Mouse (Mus musculus): ENCODE results near the gene Rab26. TPM values are rescaled to one million over a fixed set of nuclear protein-coding genes. Genes with fewer than 3 reads are reported as not detected.

The Rab26 gene
- polyA plus RNA-seq, 1 experiment from 2014 or later: 1.9 TPM

DNA sequence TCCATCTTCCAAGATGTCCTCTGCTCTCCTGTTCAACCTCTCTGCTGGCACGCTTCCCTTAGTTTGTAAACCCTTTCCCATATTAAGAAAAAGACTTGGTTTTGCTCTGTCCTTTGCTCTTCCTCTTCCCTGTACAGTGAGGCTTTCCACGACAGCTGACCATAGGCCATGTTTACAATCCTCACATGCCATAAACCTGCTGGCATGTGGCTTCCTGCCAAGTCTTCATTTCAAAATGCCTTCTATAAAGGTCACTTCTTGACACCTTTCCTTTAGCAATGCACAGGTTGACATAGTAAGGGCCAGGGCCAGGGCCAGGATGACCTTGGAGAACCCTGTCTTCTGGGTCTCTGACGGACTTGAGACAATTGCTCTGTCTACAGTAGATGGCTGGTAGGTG is 12.2 kb upstream of the Rab26 start:
- no peaks in the 10 kb centered on the region for H3K9me3 ChIP-seq (ENCODE audit: control insufficient read depth, low read length)
- ATAC-seq (ENCODE audit: insufficient number of reproducible peaks, insufficient read depth, low FRiP score, low read depth): no peak
- peaks cover 7 to 14% of the 10 kb centered on the region in 2 experiments for H3K4me1 ChIP-seq (ENCODE audit: control insufficient read depth in 2 of 2, insufficient read depth in 2 of 2, low read length in 2 of 2)
- H3K27me3 ChIP-seq (ENCODE audit: control insufficient read depth, insufficient read depth, low read length): no peaks in the 10 kb centered on the region
- 75% methylated on average over 3 of the region's 3 CpGs for WGBS
- no peak overlapping the region for H3K9ac ChIP-seq (ENCODE audit: low read length)
- no peaks in the 10 kb centered on the region for H3K36me3 ChIP-seq (ENCODE audit: control insufficient read depth, insufficient read depth, low read length)
- H3K27ac ChIP-seq (replicated peaks in 1 of 2; ENCODE audit: control insufficient read depth in 1 of 2, insufficient read depth in 1 of 2, low read depth in 2 of 2, low read length in 2 of 2): no peak overlapping the region
- no peak overlapping the region for H3K4me3 ChIP-seq (ENCODE audit: control insufficient read depth in 1 of 2, insufficient read depth in 1 of 2, low read depth in 1 of 2, low read length in 2 of 2)
- H3K4me2 ChIP-seq (ENCODE audit: low read length): no peak overlapping the region

DNA sequence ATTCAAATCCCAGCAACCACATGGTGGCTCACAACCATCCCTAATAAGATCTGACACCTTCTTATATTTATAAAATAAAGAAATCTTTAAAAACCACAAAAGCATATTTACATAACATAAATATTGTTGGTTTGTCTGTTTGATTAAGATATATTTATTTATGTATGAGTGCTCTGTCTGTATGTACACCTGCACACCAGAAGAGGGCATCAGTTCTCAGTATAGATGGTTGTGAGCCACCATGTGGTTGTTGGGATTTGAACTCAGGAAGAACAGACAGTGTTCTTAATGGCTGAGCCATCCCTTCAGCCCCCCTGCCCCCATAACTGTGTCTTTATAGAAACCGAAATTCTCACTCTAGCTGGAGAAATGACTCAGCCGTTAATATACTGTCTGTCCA is 11.2 kb upstream of the Rab26 start:
- Histone ChIP-seq H3K4me2 (ENCODE audit: low read length) (no peak overlapping the region), H3K36me3 (ENCODE audit: control insufficient read depth, insufficient read depth, low read length) (no peaks in the 10 kb centered on the region), H3K27me3 (ENCODE audit: control insufficient read depth, insufficient read depth, low read length) (no peaks in the 10 kb centered on the region), H3K4me3 (ENCODE audit: control insufficient read depth in 1 of 2, insufficient read depth in 1 of 2, low read depth in 1 of 2, low read length in 2 of 2) (no peak overlapping the region), H3K9ac (ENCODE audit: low read length) (no peak overlapping the region), H3K9me3 (ENCODE audit: control insufficient read depth, low read length) (no peaks in the 10 kb centered on the region), H3K4me1 (ENCODE audit: control insufficient read depth in 2 of 2, insufficient read depth in 2 of 2, low read length in 2 of 2) (peaks cover 2 to 8% of the 10 kb centered on the region in 2 experiments; a peak in 1 of 4 replicates), H3K27ac (replicated peaks in 1 of 2; ENCODE audit: control insufficient read depth in 1 of 2, insufficient read depth in 1 of 2, low read depth in 2 of 2, low read length in 2 of 2) (no peak overlapping the region)
- no peak for ATAC-seq (ENCODE audit: insufficient number of reproducible peaks, insufficient read depth, low FRiP score, low read depth)
- WGBS: 86% methylated on average over 2 of the region's 2 CpGs

DNA sequence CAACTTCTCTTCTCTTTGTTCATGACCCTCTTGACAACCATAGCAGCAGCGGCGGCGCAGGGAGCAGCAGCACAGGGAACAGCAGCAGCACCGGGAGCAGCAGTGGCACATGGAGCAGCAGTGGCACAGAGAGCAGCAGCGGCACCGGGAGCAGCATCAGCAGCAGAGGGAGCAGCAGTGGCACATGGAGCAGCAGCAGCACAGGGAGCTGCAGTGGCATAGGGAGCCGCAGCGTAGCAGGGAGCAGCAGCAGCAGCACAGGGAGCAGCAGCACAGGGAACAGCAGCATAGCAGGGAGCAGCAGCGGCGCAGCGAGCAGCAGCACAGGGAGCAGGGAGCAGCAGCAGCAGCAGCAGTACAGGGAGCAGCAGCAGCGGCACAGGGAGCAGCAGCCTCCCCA is 10.6 kb upstream of the Rab26 start:
- no peaks in the 10 kb centered on the region for H3K27me3 ChIP-seq (ENCODE audit: control insufficient read depth, insufficient read depth, low read length)
- H3K27ac ChIP-seq (replicated peaks in 1 of 2; ENCODE audit: control insufficient read depth in 1 of 2, insufficient read depth in 1 of 2, low read depth in 2 of 2, low read length in 2 of 2): no peak overlapping the region
- H3K9me3 ChIP-seq (ENCODE audit: control insufficient read depth, low read length): no peaks in the 10 kb centered on the region
- H3K9ac ChIP-seq (ENCODE audit: low read length): no peak overlapping the region
- H3K4me1 ChIP-seq (ENCODE audit: control insufficient read depth in 2 of 2, insufficient read depth in 2 of 2, low read length in 2 of 2): peaks cover 2 to 8% of the 10 kb centered on the region in 2 experiments; a peak in 1 of 4 replicates
- 17% methylated on average over 12 of the region's 12 CpGs for WGBS
- H3K4me3 ChIP-seq (ENCODE audit: control insufficient read depth in 1 of 2, insufficient read depth in 1 of 2, low read depth in 1 of 2, low read length in 2 of 2): no peak overlapping the region
- ATAC-seq (ENCODE audit: insufficient number of reproducible peaks, insufficient read depth, low FRiP score, low read depth): no peak
- H3K4me2 ChIP-seq (ENCODE audit: low read length): peak overlapping the region; percentile 24
- no peaks in the 10 kb centered on the region for H3K36me3 ChIP-seq (ENCODE audit: control insufficient read depth, insufficient read depth, low read length)

DNA sequence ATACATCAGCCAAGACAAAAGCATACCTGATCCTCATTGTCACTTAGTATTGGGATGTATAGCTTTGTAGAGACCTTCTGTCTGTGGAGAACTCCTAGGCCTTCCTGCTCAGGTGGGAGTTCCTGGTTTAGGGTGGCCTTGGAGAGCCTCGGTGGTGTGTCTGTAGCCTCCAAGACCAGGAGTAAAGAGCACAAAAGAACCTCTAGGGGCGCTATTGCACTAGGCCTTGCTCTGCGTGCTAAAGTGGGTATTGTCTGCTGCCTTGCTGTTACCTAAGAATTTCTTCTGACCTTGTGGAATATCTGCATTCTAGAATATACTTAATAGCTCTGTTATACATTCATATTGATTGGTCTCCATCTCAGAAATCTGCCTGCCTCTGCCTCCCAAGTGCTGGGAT is 6.4 kb upstream of the Rab26 start:
- H3K36me3 ChIP-seq (ENCODE audit: control insufficient read depth, insufficient read depth, low read length): no peaks in the 10 kb centered on the region
- no peaks in the 10 kb centered on the region; a peak in 1 of 4 replicates for H3K4me1 ChIP-seq (ENCODE audit: control insufficient read depth in 2 of 2, insufficient read depth in 2 of 2, low read length in 2 of 2)
- no peaks in the 10 kb centered on the region for H3K9me3 ChIP-seq (ENCODE audit: control insufficient read depth, low read length)
- no peaks in the 10 kb centered on the region for H3K27me3 ChIP-seq (ENCODE audit: control insufficient read depth, insufficient read depth, low read length)
- 15% methylated on average over 3 of the region's 3 CpGs for WGBS
- no peak overlapping the region for H3K4me3 ChIP-seq (ENCODE audit: control insufficient read depth in 1 of 2, insufficient read depth in 1 of 2, low read depth in 1 of 2, low read length in 2 of 2)
- no peak overlapping the region for H3K4me2 ChIP-seq (ENCODE audit: low read length)
- no peak overlapping the region for H3K9ac ChIP-seq (ENCODE audit: low read length)
- no peak for ATAC-seq (ENCODE audit: insufficient number of reproducible peaks, insufficient read depth, low FRiP score, low read depth)
- H3K27ac ChIP-seq (replicated peaks in 1 of 2; ENCODE audit: control insufficient read depth in 1 of 2, insufficient read depth in 1 of 2, low read depth in 2 of 2, low read length in 2 of 2): no peak overlapping the region

DNA sequence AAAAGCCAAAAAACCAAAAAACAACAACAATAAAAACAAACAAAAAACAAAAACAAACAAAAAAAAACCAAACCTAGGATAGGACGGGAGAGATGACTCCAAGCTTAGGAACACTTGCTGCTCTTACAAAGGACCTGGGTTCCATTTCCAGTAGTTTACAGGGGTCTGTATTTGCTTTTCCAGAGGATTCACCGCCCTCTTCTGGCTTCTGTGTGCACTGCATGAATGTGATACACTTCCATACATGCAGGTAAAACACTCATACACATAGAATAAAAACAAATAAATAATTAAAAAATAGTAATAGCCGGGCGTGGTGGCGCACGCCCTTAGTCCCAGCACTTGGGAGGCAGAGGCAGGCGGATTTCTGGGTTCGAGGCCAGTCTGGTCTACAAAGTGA is 4.9 kb upstream of the Rab26 start:
- Histone ChIP-seq H3K4me1 (ENCODE audit: control insufficient read depth in 2 of 2, insufficient read depth in 2 of 2, low read length in 2 of 2) (no peaks in the 10 kb centered on the region; a peak in 1 of 4 replicates), H3K27me3 (ENCODE audit: control insufficient read depth, insufficient read depth, low read length) (no peaks in the 10 kb centered on the region), H3K36me3 (ENCODE audit: control insufficient read depth, insufficient read depth, low read length) (no peaks in the 10 kb centered on the region), H3K9me3 (ENCODE audit: control insufficient read depth, low read length) (no peaks in the 10 kb centered on the region), H3K27ac (replicated peaks in 1 of 2; ENCODE audit: control insufficient read depth in 1 of 2, insufficient read depth in 1 of 2, low read depth in 2 of 2, low read length in 2 of 2) (no peak overlapping the region), H3K4me2 (ENCODE audit: low read length) (no peak overlapping the region), H3K9ac (ENCODE audit: low read length) (no peak overlapping the region), H3K4me3 (ENCODE audit: control insufficient read depth in 1 of 2, insufficient read depth in 1 of 2, low read depth in 1 of 2, low read length in 2 of 2) (no peak overlapping the region)
- no peak for ATAC-seq (ENCODE audit: insufficient number of reproducible peaks, insufficient read depth, low FRiP score, low read depth)
- 64% methylated on average over 8 of the region's 8 CpGs for WGBS

DNA sequence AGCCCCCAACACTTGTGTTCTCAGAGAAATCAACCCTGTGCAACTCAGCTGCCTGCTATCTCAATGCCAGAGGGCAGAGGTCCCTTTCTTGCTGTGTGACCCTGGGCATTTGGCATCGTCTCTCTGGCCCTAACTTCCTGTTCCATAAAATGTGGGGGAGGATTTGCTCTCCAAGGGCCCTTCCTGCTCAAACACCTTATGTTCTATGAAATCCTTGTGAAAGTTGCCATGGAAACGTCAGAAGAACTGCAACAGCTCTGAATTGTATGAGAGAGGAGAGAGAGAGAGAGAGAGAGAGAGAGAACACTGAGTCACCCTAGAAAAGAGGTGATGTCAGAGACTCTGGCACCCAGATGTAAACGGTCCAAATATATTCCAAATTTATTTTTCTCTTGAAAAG is 3.5 kb upstream of the Rab26 start:
- no peak overlapping the region for H3K27ac ChIP-seq (replicated peaks in 1 of 2; ENCODE audit: control insufficient read depth in 1 of 2, insufficient read depth in 1 of 2, low read depth in 2 of 2, low read length in 2 of 2)
- 43% methylated on average over 3 of the region's 3 CpGs for WGBS
- no peak for ATAC-seq (ENCODE audit: insufficient number of reproducible peaks, insufficient read depth, low FRiP score, low read depth)

DNA sequence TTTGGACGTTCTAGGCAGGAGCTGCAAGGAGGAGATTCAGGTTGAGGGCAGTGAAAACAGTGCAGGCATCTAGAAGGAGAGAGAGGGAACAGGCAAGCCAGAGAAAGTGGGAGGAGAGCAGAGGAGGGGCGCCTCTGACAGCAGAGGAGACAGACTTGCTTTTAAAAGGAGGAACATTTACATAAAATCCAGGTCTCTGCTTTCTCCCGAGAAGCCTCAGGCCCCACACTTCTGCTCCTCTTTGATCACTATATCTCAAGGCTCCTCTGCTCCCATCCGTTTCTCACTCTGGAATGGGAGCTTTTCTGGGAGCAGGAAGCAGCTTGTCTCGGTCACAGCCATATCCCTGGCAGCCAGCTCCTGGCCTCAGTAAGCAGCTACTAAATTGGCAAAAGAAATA is 1.3 kb upstream of the Rab26 start:
- WGBS: 35% methylated on average over 5 of the region's 5 CpGs
- Histone ChIP-seq H3K27ac (replicated peaks in 1 of 2; ENCODE audit: control insufficient read depth in 1 of 2, insufficient read depth in 1 of 2, low read depth in 2 of 2, low read length in 2 of 2) (no peak overlapping the region), H3K4me2 (ENCODE audit: low read length) (no peak overlapping the region)

More for the DNA sequence above, 3.5 kb upstream of the Rab26 start:
- H3K9me3 ChIP-seq (ENCODE audit: control insufficient read depth, low read length): no peaks in the 10 kb centered on the region
- H3K4me3 ChIP-seq (ENCODE audit: control insufficient read depth in 1 of 2, insufficient read depth in 1 of 2, low read depth in 1 of 2, low read length in 2 of 2): no peak overlapping the region
- no peak overlapping the region for H3K9ac ChIP-seq (ENCODE audit: low read length)
- H3K4me2 ChIP-seq (ENCODE audit: low read length): no peak overlapping the region
- H3K4me1 ChIP-seq (ENCODE audit: control insufficient read depth in 2 of 2, insufficient read depth in 2 of 2, low read length in 2 of 2): peaks cover 8% of the 10 kb centered on the region in 2 experiments
- no peaks in the 10 kb centered on the region for H3K27me3 ChIP-seq (ENCODE audit: control insufficient read depth, insufficient read depth, low read length)
- H3K36me3 ChIP-seq (ENCODE audit: control insufficient read depth, insufficient read depth, low read length): no peaks in the 10 kb centered on the region

More for the DNA sequence above, 1.3 kb upstream of the Rab26 start:
- H3K9ac ChIP-seq (ENCODE audit: low read length): no peak overlapping the region
- H3K9me3 ChIP-seq (ENCODE audit: control insufficient read depth, low read length): no peaks in the 10 kb centered on the region
- ATAC-seq (ENCODE audit: insufficient number of reproducible peaks, insufficient read depth, low FRiP score, low read depth): no peak
- no peaks in the 10 kb centered on the region for H3K27me3 ChIP-seq (ENCODE audit: control insufficient read depth, insufficient read depth, low read length)
- H3K4me1 ChIP-seq (ENCODE audit: control insufficient read depth in 2 of 2, insufficient read depth in 2 of 2, low read length in 2 of 2): peaks cover 8 to 14% of the 10 kb centered on the region in 2 experiments
- H3K4me3 ChIP-seq (ENCODE audit: control insufficient read depth in 1 of 2, insufficient read depth in 1 of 2, low read depth in 1 of 2, low read length in 2 of 2): no peak overlapping the region
- peaks cover 12% of the 10 kb centered on the region for H3K36me3 ChIP-seq (ENCODE audit: control insufficient read depth, insufficient read depth, low read length)

All from heart, embryonic 14.5 days (tissue).